Mouse (Mus musculus) G1E (cell line): ENCODE results near the gene Gm28042. TPM values are rescaled to one million over a fixed set of nuclear protein-coding genes. Genes with fewer than 3 reads are reported as not detected.

Experiments
- ATAC-seq: 2 replicates; pipeline ENCODE4 v1.8.0; 2016; ENCODE audit warnings: mild to moderate bottlenecking; ENCODE audit not compliant: insufficient number of reproducible peaks, poor library complexity, low FRiP score, severe bottlenecking; ENCODE audit errors: extremely low read depth
- DNase-seq: peaks from one replicate; pipeline ENCODE4 v3.0.0; 2012; ENCODE audit warnings: low spot score
- H3K27me3 ChIP-seq: 2 replicates; pipeline ENCODE4 v1.6.1; 2012; ENCODE audit warnings: mild to moderate bottlenecking, low read length, inconsistent platforms; ENCODE audit not compliant: insufficient read depth
- H3K36me3 ChIP-seq: replicated peaks from 2 replicates; pipeline ENCODE3; 2012; ENCODE audit warnings: mild to moderate bottlenecking, inconsistent platforms
- H3K4me1 ChIP-seq: 2 replicates; pipeline ENCODE4 v1.6.1; 2012; ENCODE audit warnings: low read depth, low read length, inconsistent platforms, mixed read lengths; ENCODE audit not compliant: insufficient read depth
- H3K4me3 ChIP-seq: 2 replicates; pipeline ENCODE4 v1.5.1; 2012; ENCODE audit warnings: low read depth, mild to moderate bottlenecking, inconsistent platforms, low read length, moderate library complexity, mixed read lengths
- H3K9me3 ChIP-seq: replicated peaks from 2 replicates; pipeline ENCODE4 v1.6.1; 2012; ENCODE audit warnings: inconsistent platforms
- CTCF ChIP-seq: IDR thresholded peaks from 2 replicates; pipeline ENCODE4 v1.5.1; 2012; ENCODE audit warnings: low read depth, low read length, inconsistent platforms, mixed read lengths
- GATA1 ChIP-seq: IDR thresholded peaks from 2 replicates; pipeline ENCODE4 v1.6.1; 2012; ENCODE audit warnings: borderline replicate concordance, low read length, inconsistent platforms, mixed read lengths
- GATA2 ChIP-seq: IDR thresholded peaks from 2 replicates; pipeline ENCODE4 v1.6.1; 2012; ENCODE audit warnings: low read depth, low read length, inconsistent platforms, borderline replicate concordance
- POLR2AphosphoS5 ChIP-seq: IDR thresholded peaks from 2 replicates; pipeline ENCODE4 v1.6.1; 2012; ENCODE audit warnings: low read depth, low read length, inconsistent platforms; ENCODE audit not compliant: insufficient replicate concordance
- TAL1 ChIP-seq: conservative IDR thresholded peaks from 2 replicates; pipeline ENCODE4 v1.6.1; 2012; ENCODE audit warnings: low read depth, low read length, inconsistent platforms, mixed read lengths
- polyA plus RNA-seq: library from polyadenylated mRNA; stranded (reverse); fragments of >175 nt; gene quantifications from 2 replicates; pipeline ENCODE4 v1.2.3, GENCODE M21; 2012
- total RNA-seq, 2 experiments: library from RNA; stranded (forward) in 1 of 2; stranded (reverse) in 1 of 2; fragments of 200-1000 nt in 1 of 2; fragments of >200 nt in 1 of 2; fragmentation: Nextera tagmentation in 1 of 2; gene quantifications; 2 replicates each; pipeline ENCODE4 v1.2.3; 2014 to 2017

Gm28042 gene
- total and polyA plus RNA-seq, 3 experiments: 0.05 to 0.21 TPM; not detected in 1

DNA sequence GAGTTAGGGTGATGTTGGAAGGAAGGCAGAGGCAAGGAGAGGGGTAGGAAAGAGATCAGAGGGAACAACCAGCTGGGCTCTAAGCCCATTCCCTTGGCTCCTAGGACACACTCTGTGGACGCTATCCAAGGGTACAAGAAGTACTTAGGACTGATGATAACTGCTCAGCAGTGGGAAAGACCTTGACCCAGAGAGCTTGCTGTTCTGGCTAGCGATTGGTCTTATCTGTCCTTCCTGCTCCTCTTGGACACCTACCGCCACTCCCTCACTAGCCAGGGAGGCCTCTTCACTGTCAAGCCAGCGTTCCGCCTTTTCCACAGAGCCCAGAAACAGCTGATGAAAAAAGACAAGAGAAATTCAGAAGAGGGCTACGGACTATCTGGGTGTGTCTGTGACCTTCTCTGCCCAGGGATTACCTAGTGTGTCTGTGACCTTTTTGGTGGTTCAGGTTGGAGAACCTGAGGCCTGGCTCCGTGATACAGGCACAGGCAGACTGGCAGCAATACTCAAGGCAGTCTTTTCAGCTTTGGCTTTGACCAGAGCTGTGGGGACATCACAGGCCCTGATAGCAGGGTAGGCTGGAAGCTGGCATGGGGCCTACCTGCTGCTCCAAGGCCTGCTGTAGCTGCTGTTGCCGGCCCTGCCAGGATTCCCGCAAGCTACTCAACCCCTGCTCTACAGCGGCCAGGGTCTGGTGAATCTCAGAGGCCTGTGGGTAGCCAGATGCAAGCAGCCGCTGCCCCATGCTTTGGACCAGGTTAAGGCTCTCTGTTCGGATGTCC lies 27.7 kb downstream of the Gm28042 start:
- H3K36me3 ChIP-seq: no peaks in the 10 kb centered on the region
- DNase-seq (no peak), ATAC-seq (no peak)
- peaks cover 51% of the 10 kb centered on the region for H3K27me3 ChIP-seq
- TF ChIP-seq POLR2AphosphoS5 (no peak), CTCF (no peak), GATA1 (no peak), TAL1 (no peak), GATA2 (no peak)
- H3K9me3 ChIP-seq: no peaks in the 10 kb centered on the region
- H3K4me3 ChIP-seq: no peak overlapping the region
- H3K4me1 ChIP-seq: no peaks in the 10 kb centered on the region; the same call in 1 of the 2 replicates

DNA sequence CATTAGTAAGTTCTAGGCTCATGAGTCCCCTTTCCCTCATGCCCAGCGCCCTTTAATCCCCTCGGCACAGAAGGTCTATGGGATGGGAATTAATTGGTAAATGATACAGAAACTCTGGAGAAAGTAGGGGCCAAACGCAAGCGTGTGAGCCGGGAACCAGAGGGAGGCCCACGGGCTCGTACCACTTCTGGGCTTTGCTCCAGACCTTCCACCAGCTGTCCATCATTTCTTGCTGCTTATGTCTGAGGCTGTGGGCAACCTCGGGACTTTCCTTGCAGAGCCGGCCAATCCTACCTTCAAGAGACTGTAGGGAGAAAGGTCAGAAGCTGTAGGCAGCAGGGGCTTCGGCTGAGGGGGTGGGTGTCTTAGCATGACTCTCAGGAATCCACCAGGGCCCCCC lies 28.6 kb downstream of the Gm28042 start:
- no peaks in the 10 kb centered on the region; the same call in 1 of the 2 replicates for H3K4me1 ChIP-seq
- H3K9me3 ChIP-seq: no peaks in the 10 kb centered on the region
- H3K27me3 ChIP-seq: peaks cover 55% of the 10 kb centered on the region
- no peak for TF ChIP-seq CTCF
- no peak for TF ChIP-seq GATA2
- TF ChIP-seq GATA1: no peak
- no peak for TF ChIP-seq TAL1
- TF ChIP-seq POLR2AphosphoS5: no peak
- H3K36me3 ChIP-seq: no peaks in the 10 kb centered on the region
- DNase-seq (no peak), ATAC-seq (no peak)
- no peak overlapping the region for H3K4me3 ChIP-seq

DNA sequence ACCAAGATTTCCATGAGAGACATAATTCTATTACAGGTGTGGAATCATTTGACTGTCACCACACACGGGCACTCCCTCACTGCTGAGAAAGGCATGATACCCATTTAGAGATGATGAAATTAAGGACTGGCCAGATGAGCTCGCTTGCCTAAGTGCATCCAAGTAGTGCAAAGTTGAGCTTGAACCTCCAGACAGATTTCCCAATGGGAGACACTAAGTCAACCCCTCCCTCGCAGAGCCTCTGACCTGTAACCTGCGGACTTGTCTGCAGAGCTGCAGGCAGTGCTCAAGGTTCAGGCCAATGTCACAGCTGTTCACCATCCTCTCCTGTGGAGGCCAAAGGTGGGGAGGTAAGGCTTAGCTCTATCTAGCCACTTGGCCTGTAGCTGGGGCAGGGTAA lies 31.5 kb downstream of the Gm28042 start:
- DNase-seq: no peak
- Histone ChIP-seq H3K4me3 (no peak overlapping the region), H3K4me1 (no peaks in the 10 kb centered on the region), H3K9me3 (no peaks in the 10 kb centered on the region), H3K36me3 (no peaks in the 10 kb centered on the region), H3K27me3 (peaks cover 69% of the 10 kb centered on the region)
- no peak for ATAC-seq
- no peak for TF ChIP-seq CTCF
- TF ChIP-seq TAL1: no peak
- no peak for TF ChIP-seq GATA1
- no peak for TF ChIP-seq POLR2AphosphoS5
- TF ChIP-seq GATA2: no peak

DNA sequence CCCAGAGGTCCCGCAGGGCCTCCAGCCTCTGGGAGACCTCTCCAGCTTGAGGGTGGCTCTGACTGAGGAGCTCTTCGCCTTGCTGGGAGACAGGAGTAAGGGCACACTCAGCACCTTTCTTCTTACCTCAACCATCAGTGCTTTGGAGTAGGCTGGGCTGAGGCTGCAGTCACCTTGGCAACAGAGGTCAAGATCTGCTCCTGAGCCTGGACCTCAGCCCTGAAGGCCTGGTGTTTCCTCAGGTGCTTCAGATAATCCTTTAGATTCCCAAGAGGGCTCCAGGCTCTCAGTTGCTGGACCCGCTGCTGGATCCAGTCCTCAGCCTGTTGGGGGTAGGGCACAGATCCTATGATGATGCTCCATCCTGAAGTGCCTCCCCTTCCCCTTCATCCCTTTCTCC lies 32.2 kb downstream of the Gm28042 start:
- H3K9me3 ChIP-seq: no peaks in the 10 kb centered on the region
- ATAC-seq (no peak), DNase-seq (no peak)
- H3K36me3 ChIP-seq: no peaks in the 10 kb centered on the region
- no peak for TF ChIP-seq TAL1
- TF ChIP-seq CTCF: no peak
- no peak for TF ChIP-seq GATA2
- no peak for TF ChIP-seq GATA1
- TF ChIP-seq POLR2AphosphoS5: no peak
- H3K27me3 ChIP-seq: peaks cover 66% of the 10 kb centered on the region
- H3K4me1 ChIP-seq: no peaks in the 10 kb centered on the region
- no peak overlapping the region for H3K4me3 ChIP-seq

DNA sequence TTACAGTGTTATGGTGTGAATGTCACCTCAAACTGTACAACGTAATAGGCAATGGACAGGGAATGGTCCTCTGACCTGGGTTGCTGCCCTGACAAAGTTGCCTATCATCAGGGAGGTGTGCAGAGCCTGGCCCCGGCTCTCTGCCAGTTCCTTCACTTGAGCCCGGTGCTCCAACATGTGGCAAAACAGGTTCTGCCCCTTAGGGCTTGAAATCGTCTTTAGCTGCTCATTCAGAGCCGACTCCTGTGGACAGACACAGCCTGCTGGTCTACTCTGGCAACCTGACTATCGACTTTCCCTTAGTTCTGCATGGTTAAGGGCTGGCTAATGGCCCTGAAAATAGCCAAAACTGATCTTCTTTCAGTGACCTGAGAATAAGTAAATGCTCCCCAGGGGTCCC lies 32.9 kb downstream of the Gm28042 start:
- peaks cover 64% of the 10 kb centered on the region for H3K27me3 ChIP-seq
- no peaks in the 10 kb centered on the region for H3K4me1 ChIP-seq
- H3K36me3 ChIP-seq: no peaks in the 10 kb centered on the region
- H3K4me3 ChIP-seq: no peak overlapping the region
- H3K9me3 ChIP-seq: no peaks in the 10 kb centered on the region
- DNase-seq (no peak), ATAC-seq (no peak)
- TF ChIP-seq GATA2 (no peak), TAL1 (no peak), CTCF (no peak), GATA1 (no peak), POLR2AphosphoS5 (no peak)

DNA sequence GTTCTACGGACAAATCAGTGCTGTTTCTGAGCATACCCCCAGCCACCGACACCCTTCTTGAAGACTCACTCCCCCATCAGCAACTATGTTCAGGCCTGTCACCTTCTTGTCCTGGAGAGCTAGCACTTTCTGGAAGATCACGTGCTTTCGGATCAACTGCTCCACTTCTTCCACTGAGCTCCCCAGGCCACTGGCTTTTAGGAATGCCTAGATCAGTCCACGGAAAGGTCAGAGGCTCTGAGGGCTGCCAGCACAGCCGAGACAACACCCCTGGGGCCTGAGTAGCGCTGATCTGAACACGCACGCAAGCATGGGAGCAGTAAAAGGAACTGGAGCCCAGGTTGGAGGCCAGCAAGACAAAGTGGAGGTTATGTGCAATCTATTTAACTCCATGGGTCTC lies 33.4 kb downstream of the Gm28042 start:
- DNase-seq (no peak), ATAC-seq (no peak)
- no peaks in the 10 kb centered on the region for H3K4me1 ChIP-seq
- no peaks in the 10 kb centered on the region for H3K9me3 ChIP-seq
- H3K27me3 ChIP-seq: peaks cover 59% of the 10 kb centered on the region
- TF ChIP-seq POLR2AphosphoS5 (no peak), CTCF (no peak), GATA1 (no peak), GATA2 (no peak), TAL1 (no peak)
- no peaks in the 10 kb centered on the region for H3K36me3 ChIP-seq
- no peak overlapping the region for H3K4me3 ChIP-seq

DNA sequence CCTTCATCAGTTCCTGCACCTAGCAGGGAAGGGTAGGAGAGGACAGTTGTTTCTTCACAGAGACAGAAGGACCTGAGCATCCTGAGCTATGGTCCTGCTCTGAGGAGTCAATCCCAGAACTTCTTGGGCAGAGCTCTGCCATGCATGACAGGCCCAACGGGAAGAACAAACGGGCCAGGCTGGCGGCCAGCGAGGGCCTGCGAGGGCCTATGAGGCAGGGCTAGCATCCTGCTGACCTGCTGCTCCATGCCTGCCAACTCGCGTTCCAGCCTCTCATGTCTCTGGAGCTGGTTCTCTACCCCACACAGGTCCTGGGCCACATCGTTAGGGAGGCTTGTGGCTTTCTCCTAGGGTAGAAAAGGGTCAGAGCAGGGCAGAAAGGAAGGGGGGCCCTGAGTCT lies 35.0 kb downstream of the Gm28042 start:
- ATAC-seq: no peak
- TF ChIP-seq TAL1: no peak
- no peak for TF ChIP-seq CTCF
- TF ChIP-seq GATA1: no peak
- no peak for TF ChIP-seq GATA2
- TF ChIP-seq POLR2AphosphoS5: no peak
- DNase-seq: no peak
- H3K27me3 ChIP-seq: peaks cover 55% of the 10 kb centered on the region
- H3K4me3 ChIP-seq: no peak overlapping the region
- no peaks in the 10 kb centered on the region for H3K36me3 ChIP-seq
- no peaks in the 10 kb centered on the region for H3K4me1 ChIP-seq
- no peaks in the 10 kb centered on the region for H3K9me3 ChIP-seq
